Mouse (Mus musculus): Measurements from ENCODE around the gene Tenm4. TPM values are rescaled to one million over a fixed set of nuclear protein-coding genes. Genes with fewer than 3 reads are reported as not detected.

The Tenm4 gene
- total and polyA plus RNA-seq, 3 experiments: 0.03 to 0.26 (median 0.04) TPM

DNA sequence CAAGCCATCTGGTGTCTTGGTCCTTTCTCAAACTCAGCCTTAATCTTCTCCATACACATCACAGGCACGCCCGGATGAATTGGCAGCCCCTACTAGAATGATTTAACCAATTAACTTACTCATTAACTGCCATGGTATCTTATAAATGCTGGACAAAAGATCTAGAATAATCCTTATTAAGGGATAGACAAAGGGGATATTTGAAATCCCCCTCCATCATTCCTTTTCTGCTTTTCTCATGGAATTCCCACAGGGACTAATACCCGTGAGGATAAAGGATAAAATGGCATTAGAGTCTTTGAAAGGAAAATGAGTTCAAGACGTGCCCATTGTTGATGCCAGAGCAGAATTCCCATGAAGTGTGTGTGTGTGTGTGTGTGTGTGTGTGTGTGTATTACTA lies 99.6 kb downstream of the Tenm4 start:
- Histone ChIP-seq H3K4me1 (ENCODE audit: control insufficient read depth in 1 of 2, insufficient read depth in 2 of 2) (no peaks in the 10 kb centered on the region), H3K27ac (ENCODE audit: insufficient read depth, low read depth) (no peak overlapping the region), H3K9ac (ENCODE audit: insufficient read depth, low read depth) (no peak overlapping the region), H3K4me2 (ENCODE audit: insufficient read depth, low read depth, poor library complexity, severe bottlenecking) (no peak overlapping the region), H3K9me3 (replicated peaks; ENCODE audit: low read length) (no peaks in the 10 kb centered on the region), H3K36me3 (replicated peaks in 1 of 2; ENCODE audit: control insufficient read depth in 1 of 2, insufficient read depth in 1 of 2, low read length in 1 of 2) (no peaks in the 10 kb centered on the region), H3K79me2 (replicated peaks; ENCODE audit: control insufficient read depth, extremely low read depth, insufficient read depth, poor library complexity, severe bottlenecking) (no peaks in the 10 kb centered on the region), H3K27me3 (replicated peaks) (no peaks in the 10 kb centered on the region), H3K4me3 (replicated peaks in 1 of 3; ENCODE audit: low read depth in 2 of 3, low read length in 2 of 3, poor library complexity in 1 of 3) (no peak overlapping the region)
- dilution Hi-C loops (cut with MboI; ENCODE audit: extremely low pct_ligation_motif_present, extremely low pct_unique_long_range_greater_than_20kb, low sequenced_read_pairs) (no loop called here), in situ Hi-C loops (cut with MboI; ENCODE audit: low pct_ligation_motif_present, low pct_unique_long_range_greater_than_20kb, low sequenced_read_pairs) (no loop called here)
- no peak for DNase-seq (ENCODE audit: extremely low read depth)
- TF ChIP-seq NELFE (IDR thresholded peaks at IDR 0.05; ENCODE audit: low read depth, low read length) (no peak), ZMIZ1 (IDR thresholded peaks at IDR 0.05; ENCODE audit: low read depth, low read length) (no peak), POLR2AphosphoS2 (IDR thresholded peaks at IDR 0.05; ENCODE audit: low read depth, low read length) (no peak), KAT2A (IDR thresholded peaks at IDR 0.05; ENCODE audit: insufficient replicate concordance, low read length) (no peak), BHLHE40 (IDR thresholded peaks at IDR 0.05; ENCODE audit: low read depth, low read length) (no peak), JUND (conservative IDR thresholded peaks at IDR 0.05; ENCODE audit: low read depth, low read length) (no peak), RAD21 (IDR thresholded peaks at IDR 0.05; ENCODE audit: low read depth, low read length) (no peak), E2F4 (IDR thresholded peaks at IDR 0.05; ENCODE audit: insufficient replicate concordance, low read depth, low read length) (no peak), SMC3 (IDR thresholded peaks at IDR 0.05; ENCODE audit: low read depth, low read length) (no peak), POLR2A (IDR thresholded peaks at IDR 0.05; ENCODE audit: low read depth, low read length) (no peak)

DNA sequence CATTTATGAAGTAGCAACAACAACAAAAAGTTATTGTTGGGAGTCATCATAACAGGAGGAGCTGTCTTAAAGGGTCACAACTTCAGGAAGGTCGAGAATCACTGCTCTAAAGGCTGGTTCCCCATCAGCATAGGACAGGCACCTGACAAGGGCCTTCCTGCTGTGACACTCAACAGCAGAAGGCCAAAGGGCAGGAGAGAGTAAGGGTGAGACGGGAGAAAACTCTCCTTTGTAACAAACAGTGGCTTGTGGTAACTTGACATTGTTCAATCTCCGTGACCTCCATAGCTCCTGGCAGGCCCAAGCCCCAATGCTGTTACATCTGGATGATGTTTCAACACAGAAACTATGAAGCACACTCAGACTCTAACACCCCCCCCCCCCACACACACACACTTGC lies 101.0 kb downstream of the Tenm4 start:
- H3K27me3 ChIP-seq (replicated peaks): no peaks in the 10 kb centered on the region
- dilution Hi-C loops (cut with MboI; ENCODE audit: extremely low pct_ligation_motif_present, extremely low pct_unique_long_range_greater_than_20kb, low sequenced_read_pairs): no loop called here
- no peaks in the 10 kb centered on the region for H3K9me3 ChIP-seq (replicated peaks; ENCODE audit: low read length)
- no peak overlapping the region for H3K4me2 ChIP-seq (ENCODE audit: insufficient read depth, low read depth, poor library complexity, severe bottlenecking)
- H3K27ac ChIP-seq (ENCODE audit: insufficient read depth, low read depth): no peak overlapping the region
- no peaks in the 10 kb centered on the region for H3K36me3 ChIP-seq (replicated peaks in 1 of 2; ENCODE audit: control insufficient read depth in 1 of 2, insufficient read depth in 1 of 2, low read length in 1 of 2)
- no peaks in the 10 kb centered on the region for H3K79me2 ChIP-seq (replicated peaks; ENCODE audit: control insufficient read depth, extremely low read depth, insufficient read depth, poor library complexity, severe bottlenecking)
- in situ Hi-C loops (cut with MboI; ENCODE audit: low pct_ligation_motif_present, low pct_unique_long_range_greater_than_20kb, low sequenced_read_pairs): no loop called here
- no peak for DNase-seq (ENCODE audit: extremely low read depth)
- H3K9ac ChIP-seq (ENCODE audit: insufficient read depth, low read depth): no peak overlapping the region
- no peaks in the 10 kb centered on the region for H3K4me1 ChIP-seq (ENCODE audit: control insufficient read depth in 1 of 2, insufficient read depth in 2 of 2)
- TF ChIP-seq BHLHE40 (IDR thresholded peaks at IDR 0.05; ENCODE audit: low read depth, low read length) (no peak), TCF12 (IDR thresholded peaks at IDR 0.05; ENCODE audit: low read depth, low read length) (no peak), E2F4 (IDR thresholded peaks at IDR 0.05; ENCODE audit: insufficient replicate concordance, low read depth, low read length) (no peak), ZKSCAN1 (IDR thresholded peaks at IDR 0.05; ENCODE audit: borderline replicate concordance, low read depth, low read length) (no peak), GABPA (IDR thresholded peaks at IDR 0.05; ENCODE audit: insufficient replicate concordance, low read depth, low read length) (no peak), SIN3A (IDR thresholded peaks at IDR 0.05; ENCODE audit: low read length) (no peak), MXI1 (IDR thresholded peaks at IDR 0.05; ENCODE audit: low read depth, low read length) (no peak), RAD21 (IDR thresholded peaks at IDR 0.05; ENCODE audit: low read depth, low read length) (no peak), NELFE (IDR thresholded peaks at IDR 0.05; ENCODE audit: low read depth, low read length) (no peak), JUN (IDR thresholded peaks at IDR 0.05; ENCODE audit: insufficient read depth, low read depth, low read length) (no peak), TBP (conservative IDR thresholded peaks at IDR 0.05; ENCODE audit: low read depth, low read length) (no peak), MAX (IDR thresholded peaks at IDR 0.05; ENCODE audit: low read length) (no peak), JUND (conservative IDR thresholded peaks at IDR 0.05; ENCODE audit: low read depth, low read length) (no peak), ELF1 (IDR thresholded peaks at IDR 0.05; ENCODE audit: low read depth, low read length) (no peak), NRF1 (IDR thresholded peaks at IDR 0.05; ENCODE audit: low read depth, low read length) (no peak), RCOR1 (conservative IDR thresholded peaks at IDR 0.05; ENCODE audit: low read depth, low read length) (no peak)
- H3K4me3 ChIP-seq (replicated peaks in 1 of 3; ENCODE audit: low read depth in 2 of 3, low read length in 2 of 3, poor library complexity in 1 of 3): no peak overlapping the region

Data from CH12.LX (cell line).